Mouse (Mus musculus) retina, embryonic 14.5 days (tissue): ENCODE results near the gene Pcdh17.

Source experiments
- DNase-seq: peaks from one replicate; pipeline ENCODE4 v3.0.0-alpha.2; 2015; ENCODE audit warnings: low spot score

The Pcdh17 gene

DNA sequence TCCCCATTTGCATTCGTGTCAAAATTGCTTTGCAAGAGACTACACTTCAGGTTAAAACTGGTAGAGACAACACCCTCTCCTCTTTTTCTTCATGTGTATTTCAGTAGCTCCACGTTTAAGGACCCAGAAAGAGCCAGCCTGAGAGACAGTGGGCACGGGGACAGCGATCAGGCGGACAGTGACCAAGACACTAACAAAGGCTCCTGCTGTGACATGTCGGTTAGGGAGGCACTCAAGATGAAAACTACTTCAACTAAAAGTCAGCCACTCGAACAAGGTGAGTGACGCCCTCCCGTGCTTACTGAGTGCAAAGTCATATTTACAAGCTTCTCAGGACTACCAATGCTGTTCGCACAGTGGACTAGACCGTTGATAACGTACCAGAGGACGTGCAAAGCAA, 34.0 kb downstream of the Pcdh17 start:
- peak; percentile 65 for DNase-seq

GRCm38 (mm10) chr14:84480546-84480945, 37.2 kb downstream of the Pcdh17 start:
- DNase-seq = no peak

GRCm38 (mm10) chr14:84484350-84484749, 41.0 kb downstream of the Pcdh17 start:
- no peak for DNase-seq

DNA sequence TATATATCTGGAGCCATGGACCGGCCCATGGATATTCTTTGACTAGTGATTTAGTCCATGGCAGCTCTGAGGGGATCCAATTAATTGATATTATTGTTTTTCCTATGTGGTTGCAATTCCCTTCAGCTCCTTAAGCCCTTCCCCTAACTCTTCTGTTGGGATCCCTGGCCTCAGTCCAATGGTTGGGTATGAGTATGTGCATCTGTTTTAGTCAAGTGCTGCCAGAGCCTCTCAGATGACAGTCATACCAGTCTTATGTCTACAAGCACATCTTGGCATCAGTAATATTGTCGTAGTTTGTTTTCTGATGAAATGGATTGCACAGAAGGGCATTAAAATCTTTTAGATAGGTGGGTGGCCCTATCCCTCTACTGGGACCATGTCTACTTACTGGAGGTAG, 67.6 kb downstream of the Pcdh17 start:
- DNase-seq = no peak

GRCm38 (mm10) chr14:84532397-84532796, 89.0 kb downstream of the Pcdh17 start:
- peak; percentile 75 for DNase-seq

GRCm38 (mm10) chr14:84535264-84535663, 91.9 kb downstream of the Pcdh17 start:
- DNase-seq = no peak

GRCm38 (mm10) chr14:84541838-84542237, 98.5 kb downstream of the Pcdh17 start:
- no peak for DNase-seq

DNA sequence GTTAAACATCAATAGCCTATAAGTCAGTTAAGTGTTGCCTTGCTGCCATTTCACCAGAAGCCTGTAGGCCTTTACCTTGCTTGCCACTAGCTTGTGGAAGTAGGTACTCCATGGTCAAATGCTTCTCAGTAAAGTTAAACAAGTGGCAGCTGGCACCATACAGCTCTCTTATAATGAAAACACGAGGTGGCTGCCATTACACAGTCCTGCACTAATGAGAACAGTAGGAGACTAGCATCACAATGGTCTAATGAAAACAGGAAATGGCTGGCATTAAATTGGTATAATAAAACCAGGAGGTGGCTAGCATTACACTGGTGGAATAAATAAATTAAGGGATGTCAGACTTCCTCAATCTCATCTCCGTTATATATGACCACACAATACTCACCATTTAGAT, 102.6 kb downstream of the Pcdh17 start:
- no peak for DNase-seq

GRCm38 (mm10) chr14:84547513-84548194, 104.3 kb downstream of the Pcdh17 start:
- no peak for DNase-seq

DNA sequence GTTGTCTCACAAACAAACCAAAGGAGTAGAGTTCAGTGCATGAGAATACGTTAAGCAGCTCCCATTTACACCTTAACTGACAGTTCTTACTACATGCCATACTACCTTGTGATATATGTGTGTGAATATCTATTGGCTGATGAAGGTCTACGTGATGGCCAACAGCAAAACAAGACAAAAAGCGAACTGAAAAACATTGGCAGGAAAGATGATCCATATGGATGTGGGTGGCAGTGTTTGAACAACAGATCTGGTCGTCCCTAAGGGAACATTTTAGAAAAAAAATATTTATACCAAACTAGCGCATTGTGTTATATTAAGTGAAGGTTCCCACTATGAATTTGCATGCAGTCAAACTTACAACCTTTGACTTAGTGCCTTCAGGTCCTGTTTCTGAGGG, 108.2 kb downstream of the Pcdh17 start:
- DNase-seq = no peak

GRCm38 (mm10) chr14:84571071-84571470, 127.7 kb downstream of the Pcdh17 start:
- no peak for DNase-seq
